Mouse (Mus musculus) heart, postnatal 36 days (tissue): ENCODE measurements around the gene Lingo4. TPM values are rescaled to one million over a fixed set of nuclear protein-coding genes. Genes with fewer than 3 reads are reported as not detected.

Source experiments
- DNase-seq, 2 experiments: peaks; one replicate each; pipeline ENCODE4 v3.0.0; 2021 to 2022
- intact Hi-C: fragments of 180-260 bp; cut with DNase I; formaldehyde crosslinking; loops from one replicate; pipeline ENCODE4 v1.15.1; 2025
- total RNA-seq, 2 experiments: library from RNA; stranded (reverse); gene quantifications; 2 replicates each; pipeline ENCODE4 v1.2.3; 2021

Lingo4 gene
- total RNA-seq, result under 1 TPM; 0.11 to 0.16 TPM

GRCm38 (mm10) chr3:94398217-94398616 lies at the start of gene Lingo4:
Lingo4 (plus strand) TSS chr3:94398517.
- no peak for DNase-seq

DNA sequence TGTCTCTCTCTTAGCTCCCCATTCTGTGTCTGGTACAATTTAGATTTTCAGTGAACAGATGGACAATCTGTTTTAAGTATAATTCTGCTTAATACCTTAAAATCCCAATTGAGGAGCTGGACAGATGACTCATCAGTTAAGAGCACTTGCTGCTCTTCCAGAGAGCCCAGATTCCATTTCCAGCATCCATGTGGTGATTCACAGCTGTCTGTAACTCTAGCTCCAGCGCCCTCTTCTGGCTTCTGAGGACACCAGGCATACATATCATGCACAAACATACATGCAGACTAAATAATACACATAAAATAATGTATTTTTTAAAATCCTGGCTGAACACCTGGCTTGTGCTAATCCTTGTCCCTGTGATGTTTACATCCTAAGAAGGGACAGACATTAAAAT lies 37.5 kb upstream of the Lingo4 start:
- intact Hi-C loops, result no loop called here
- DNase-seq, result no peak

More at GRCm38 (mm10) chr3:94398217-94398616, at the start of gene Lingo4:
- intact Hi-C loops, result no loop called here

GRCm38 (mm10) chr3:94362138-94362537 lies 36.2 kb upstream of the Lingo4 start, which contains the start of gene C2cd4d:
C2cd4d (plus strand) TSS chr3:94362438.
- no peak for DNase-seq
- intact Hi-C loops, result no loop called here

- intact Hi-C loops, result no loop called here
- peak; percentile 24 to 48 for DNase-seq
Observed at GRCm38 (mm10) chr3:94363291-94364153, 34.8 kb upstream of the Lingo4 start.

DNA sequence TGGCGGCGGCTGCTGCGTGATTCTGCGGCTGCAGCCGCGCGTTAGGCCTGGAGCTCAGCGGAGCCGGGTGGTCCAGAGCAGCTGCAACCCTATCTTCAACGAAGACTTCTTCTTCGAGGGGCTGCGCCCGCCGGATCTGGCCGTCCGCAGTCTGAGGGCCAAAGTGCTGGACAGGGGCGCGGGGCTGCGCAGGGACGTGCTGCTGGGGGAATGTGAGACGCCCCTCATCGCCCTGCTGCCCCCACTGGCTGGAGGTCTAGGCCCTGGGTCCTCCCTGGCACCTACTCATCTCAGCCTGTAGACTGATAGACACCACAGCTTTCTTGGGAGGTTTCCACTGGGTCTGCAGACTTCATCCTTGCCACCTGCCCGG lies 34.2 kb upstream of the Lingo4 start:
- no peak for DNase-seq
- intact Hi-C loops, result no loop called here

- DNase-seq, result peak; percentile 72 to 76
- intact Hi-C loops, result loop anchor here (2.0 to 5.0 kb wide), 4 partner anchors 76 to 536 kb away; partner anchors contain the start of genes Mrpl9 and Oaz3
Observed at GRCm38 (mm10) chr3:94366761-94367160, 31.6 kb upstream of the Lingo4 start.

DNA sequence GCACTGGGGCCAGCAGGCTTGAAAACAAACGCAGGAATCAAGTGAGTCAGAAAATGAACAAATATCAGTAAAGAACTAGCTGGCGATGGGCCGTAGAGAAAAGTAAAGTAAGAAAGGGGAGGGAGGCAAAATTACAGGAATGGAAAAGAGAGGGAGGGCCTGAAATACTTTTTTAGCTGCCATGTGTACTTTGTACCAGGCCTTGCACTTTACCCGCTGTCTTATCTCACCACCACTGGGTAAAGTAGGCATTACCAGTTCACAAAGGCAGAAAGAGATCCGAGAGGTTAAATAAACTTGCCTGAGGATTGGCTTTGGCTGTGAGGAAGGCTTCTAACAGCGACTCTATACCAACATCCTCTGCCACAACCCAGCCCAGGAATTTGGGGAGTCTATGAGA lies 30.8 kb upstream of the Lingo4 start:
- intact Hi-C loops, result loop anchor here (2.0 to 5.0 kb wide), 4 partner anchors 75 to 535 kb away; partner anchors contain the start of genes Mrpl9 and Oaz3

GRCm38 (mm10) chr3:94368631-94369030 lies 29.7 kb upstream of the Lingo4 start:
- intact Hi-C loops, result loop anchor here (5.0 kb wide), 1 partner anchor 74 kb away; the partner anchor contains the start of genes Mrpl9 and Oaz3
- DNase-seq, result no peak

More for the DNA sequence above, 30.8 kb upstream of the Lingo4 start:
- no peak for DNase-seq

DNA sequence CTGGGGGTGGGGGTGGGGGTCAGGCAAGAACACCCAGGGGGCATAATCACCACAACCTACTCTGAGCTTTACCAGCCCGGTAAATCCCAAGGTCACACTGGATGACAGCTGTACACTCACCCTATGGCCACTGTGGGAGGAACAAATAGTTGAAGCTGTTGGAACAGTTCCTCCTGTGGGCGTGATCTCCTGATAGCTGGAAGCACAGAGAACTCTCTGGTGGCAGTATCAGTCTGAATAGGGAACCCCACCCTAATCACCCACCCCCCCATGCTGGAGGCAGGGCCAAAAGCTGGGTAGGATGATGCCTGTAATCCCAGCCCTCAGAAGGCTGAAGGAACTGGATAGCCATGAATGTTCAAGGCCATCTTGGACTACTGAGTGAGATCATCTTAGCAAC lies 28.6 kb upstream of the Lingo4 start:
- intact Hi-C loops, result loop anchor here (5.0 kb wide), 1 partner anchor 73 kb away; the partner anchor contains the start of genes Mrpl9 and Oaz3

GRCm38 (mm10) chr3:94371637-94372036 lies 26.7 kb upstream of the Lingo4 start:
- DNase-seq, result peak; percentile 74 to 78
- intact Hi-C loops, result no loop called here

More for the DNA sequence above, 28.6 kb upstream of the Lingo4 start:
- no peak for DNase-seq

DNA sequence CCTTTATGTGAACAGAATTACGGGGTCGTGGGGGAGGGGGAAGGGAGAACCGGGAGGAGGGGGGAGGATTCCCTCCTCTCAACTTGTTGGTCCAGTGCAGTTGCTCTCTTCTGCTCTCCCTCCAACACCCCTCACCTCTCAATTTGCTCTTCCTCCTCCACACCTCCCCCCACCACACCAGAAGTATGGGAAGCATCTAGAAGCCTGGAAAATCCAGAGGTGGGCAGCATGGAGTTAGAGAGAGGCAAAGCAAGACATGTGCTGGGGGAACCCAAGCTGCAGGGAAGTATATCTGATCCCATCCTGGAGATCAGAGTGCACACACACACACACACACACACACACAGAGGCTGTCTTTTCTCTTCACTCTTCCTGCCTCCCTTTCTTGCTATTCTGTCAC lies 26.3 kb upstream of the Lingo4 start:
- intact Hi-C loops, result no loop called here
- DNase-seq, result no peak

- intact Hi-C loops, result no loop called here
- peak; percentile 39 to 47 for DNase-seq
Observed at GRCm38 (mm10) chr3:94372641-94373040, 25.7 kb upstream of the Lingo4 start, which contains the start of gene Rorc. Rorc (plus strand) TSS chr3:94372794.

GRCm38 (mm10) chr3:94373090-94373489 lies 25.2 kb upstream of the Lingo4 start:
- no peak for DNase-seq
- intact Hi-C loops, result no loop called here

DNA sequence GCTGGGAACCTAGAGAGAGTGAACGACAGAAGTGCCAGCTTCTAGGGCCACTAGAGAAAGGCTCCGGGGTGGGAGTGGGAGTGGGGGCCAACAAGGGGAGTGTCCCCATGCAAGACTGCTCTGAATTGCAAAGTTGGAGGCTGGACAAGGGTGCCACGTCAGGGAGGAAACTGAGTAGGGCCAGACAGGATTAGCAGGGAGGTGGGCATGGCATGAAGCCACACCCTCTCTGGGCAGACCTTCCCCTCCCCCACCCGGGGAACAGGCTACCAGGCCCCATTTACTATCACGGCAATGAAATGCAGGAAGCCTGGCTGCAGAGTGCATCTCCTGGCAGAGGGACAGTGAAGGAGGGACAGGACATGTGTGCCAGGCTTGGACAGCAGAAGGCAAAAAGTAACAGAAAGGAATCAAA lies 24.7 kb upstream of the Lingo4 start:
- no peak for DNase-seq
- intact Hi-C loops, result no loop called here

- no peak for DNase-seq
- intact Hi-C loops, result no loop called here
Observed at GRCm38 (mm10) chr3:94374636-94375035, 23.7 kb upstream of the Lingo4 start.

GRCm38 (mm10) chr3:94375146-94375545 lies 23.2 kb upstream of the Lingo4 start:
- intact Hi-C loops, result no loop called here
- no peak for DNase-seq

- no peak for DNase-seq
- intact Hi-C loops, result no loop called here
Observed at GRCm38 (mm10) chr3:94375861-94376260, 22.5 kb upstream of the Lingo4 start.

DNA sequence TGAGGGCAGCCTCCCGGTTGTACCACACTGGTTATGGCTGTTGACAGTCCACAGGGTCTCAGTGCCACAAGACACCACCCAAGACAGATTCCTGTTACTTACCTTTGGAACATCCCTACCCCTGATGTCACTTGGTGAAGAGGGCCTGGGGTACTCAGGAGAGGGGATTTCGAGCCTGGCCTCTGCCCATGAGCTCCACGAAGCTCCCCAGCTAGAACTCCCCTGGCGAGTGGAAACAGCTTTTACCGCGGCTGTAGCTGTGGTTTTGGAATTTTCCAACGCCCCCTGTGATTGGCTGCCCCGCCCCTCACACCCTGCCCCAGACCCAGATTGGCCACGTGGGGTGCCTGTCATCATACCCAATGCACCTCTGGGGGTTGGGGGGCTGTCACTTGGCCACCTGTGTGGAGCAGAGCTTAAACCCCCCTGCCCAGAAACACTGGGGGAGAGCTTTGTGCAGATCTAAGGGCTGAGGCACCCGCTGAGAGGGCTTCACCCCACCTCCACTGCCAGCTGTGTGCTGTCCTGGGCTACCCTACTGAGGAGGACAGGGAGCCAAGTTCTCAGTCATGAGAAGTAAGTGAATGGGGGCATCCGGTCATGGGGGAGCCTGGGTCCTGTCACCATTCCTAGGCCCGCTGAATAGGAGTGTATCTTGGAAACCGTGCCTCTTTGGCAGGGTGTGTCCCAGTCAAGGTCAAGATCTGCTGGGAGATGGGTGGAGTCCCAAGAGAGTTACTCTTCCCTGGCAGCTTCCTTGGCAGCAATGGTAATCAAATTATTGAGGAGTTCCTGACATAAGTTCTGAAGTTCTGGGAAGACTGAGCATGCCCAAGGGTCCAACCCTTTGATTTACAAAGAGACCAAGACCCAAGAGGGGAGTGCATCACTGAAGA lies 21.0 kb upstream of the Lingo4 start:
- intact Hi-C loops, result no loop called here
- no peak for DNase-seq

DNA sequence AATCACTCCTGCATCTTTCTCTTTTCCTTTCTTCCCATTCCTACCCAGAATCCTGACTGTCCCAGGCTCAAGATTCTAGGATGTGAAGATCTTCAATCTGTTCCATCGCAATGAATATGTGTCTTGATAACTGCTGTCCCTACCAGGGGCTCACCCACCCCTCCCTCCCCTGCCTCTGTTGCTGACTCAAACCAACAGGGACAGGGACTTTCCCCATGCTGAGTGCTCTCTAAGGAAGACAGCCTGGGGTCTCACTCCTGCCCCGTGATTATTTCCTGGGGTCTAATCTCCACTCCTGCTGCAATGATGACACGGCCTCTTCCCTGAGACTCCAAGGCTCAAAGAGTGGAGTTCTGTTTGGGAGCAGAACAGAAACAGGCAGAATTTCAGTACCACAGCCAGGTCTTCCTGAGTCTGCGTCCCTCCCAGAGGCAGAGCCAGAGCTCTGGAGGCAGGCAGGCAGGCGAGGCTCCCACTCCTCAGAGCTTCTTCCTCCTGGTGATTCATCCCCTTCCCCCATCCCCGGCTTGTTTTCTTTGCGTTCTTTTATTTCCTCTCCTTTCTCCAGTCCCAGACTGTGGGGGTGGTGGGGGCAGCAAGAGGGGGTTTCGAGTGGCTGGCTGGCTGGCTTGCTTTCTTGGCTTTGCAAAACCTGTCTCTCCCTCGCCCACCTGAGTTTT lies 18.3 kb upstream of the Lingo4 start:
- DNase-seq, result no peak
- intact Hi-C loops, result no loop called here

GRCm38 (mm10) chr3:94382308-94382707 lies 16.0 kb upstream of the Lingo4 start:
- DNase-seq, result no peak
- intact Hi-C loops, result no loop called here
